11 mouse cellular contexts compared by ENCODE assay signal in the genomic region with DNA sequence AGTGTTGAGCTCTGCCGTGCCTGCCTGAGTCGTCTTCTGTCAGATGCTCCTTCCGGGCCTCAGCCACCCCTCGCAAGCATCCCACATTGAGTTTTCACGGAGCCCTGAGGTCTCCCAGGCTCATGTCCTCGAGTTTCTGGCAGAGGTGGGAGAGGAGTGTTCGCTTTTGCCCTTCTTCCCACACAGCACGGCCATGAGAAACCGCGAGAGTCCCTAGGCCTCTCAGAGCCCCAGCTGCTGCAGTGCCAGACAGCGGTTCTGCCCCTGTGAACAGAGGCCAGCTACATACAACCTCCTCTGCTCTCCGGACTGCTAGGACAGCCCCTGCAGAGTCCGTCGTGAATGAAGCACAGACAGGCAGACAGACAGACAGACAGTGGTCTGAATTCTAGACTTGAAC. TPM values are rescaled to one million over a fixed set of nuclear protein-coding genes. Genes with fewer than 3 reads are reported as not detected.
DNase-seq lines count a peak whose midpoint lies in the region; ATAC-seq lines count a peak whose summit lies in the region.
"Had no signal": no experiment of that assay in that cellular context is flagged by ENCODE, and none has a peak within 500 bp of the region (broad histone marks: within the 10 kb centered on the region; RNA-seq: fewer than 3 reads in every experiment).

No protein-coding gene starts in this region.

- no peak overlapping the region for H3K4me3 ChIP-seq in midbrain, embryonic 13.5 days (replicated peaks)
- H3K4me3 ChIP-seq in midbrain, embryonic 16.5 days (ENCODE audit: low read depth, low read length): no peak overlapping the region
- no peak overlapping the region for H3K4me3 ChIP-seq in hindbrain, embryonic 14.5 days (replicated peaks; ENCODE audit: low read length)
- no peak overlapping the region for H3K4me3 ChIP-seq in liver, embryonic 11.5 days (ENCODE audit: low read depth, low read length)
- H3K4me3 ChIP-seq: liver, embryonic 12.5 days had no signal

- 45% methylated on average over 14 of the region's 14 CpGs for WGBS in midbrain, embryonic 13.5 days
- WGBS in midbrain, embryonic 16.5 days: 38% methylated on average over 14 of the region's 14 CpGs
- WGBS in hindbrain, embryonic 14.5 days: 34% methylated on average over 14 of the region's 14 CpGs
- 55% methylated on average over 14 of the region's 14 CpGs for WGBS in liver, embryonic 11.5 days

- no peak overlapping the region for H3K9ac ChIP-seq in midbrain, embryonic 13.5 days (replicated peaks)
- H3K9ac ChIP-seq in midbrain, embryonic 16.5 days (ENCODE audit: low read depth, low read length): no peak overlapping the region; the same call in 1 of the 2 replicates
- H3K9ac ChIP-seq in hindbrain, embryonic 14.5 days: no peak overlapping the region
- no peak overlapping the region for H3K9ac ChIP-seq in liver, embryonic 11.5 days (ENCODE audit: low read depth, low read length)
- H3K9ac ChIP-seq: liver, embryonic 12.5 days had no signal

- H3K27me3 ChIP-seq in midbrain, embryonic 13.5 days: no peaks in the 10 kb centered on the region
- no peaks in the 10 kb centered on the region for H3K27me3 ChIP-seq in midbrain, embryonic 16.5 days (ENCODE audit: control insufficient read depth, insufficient read depth, low read depth, low read length)
- no peaks in the 10 kb centered on the region for H3K27me3 ChIP-seq in hindbrain, embryonic 14.5 days (ENCODE audit: control insufficient read depth, insufficient read depth, low read length)
- H3K27me3 ChIP-seq in liver, embryonic 11.5 days (replicated peaks; ENCODE audit: control insufficient read depth, insufficient read depth, low read length): no peaks in the 10 kb centered on the region

- peak; percentile 92 for DNase-seq in heart, adult 11 months
- DNase-seq in heart, postnatal 4 days: no peak
- DNase-seq in hindbrain, embryonic 14.5 days (ENCODE audit: low spot score): no peak
- DNase-seq in skeletal muscle tissue, adult 2 months (ENCODE audit: low read depth, low spot score): peak; percentile 63
- no peak for DNase-seq in thymus, postnatal 14 days
- DNase-seq in liver, embryonic 11.5 days (ENCODE audit: low spot score): no peak
- DNase-seq: cerebellum, postnatal 25 days had no signal

- peak overlapping the region; percentile 79 for H3K27ac ChIP-seq in midbrain, embryonic 13.5 days
- no peak overlapping the region for H3K27ac ChIP-seq in midbrain, embryonic 16.5 days (ENCODE audit: low read length)
- peak overlapping the region; percentile 72 for H3K27ac ChIP-seq in hindbrain, embryonic 14.5 days
- H3K27ac ChIP-seq in liver, embryonic 11.5 days (ENCODE audit: low read depth, low read length): no peak overlapping the region
- H3K27ac ChIP-seq: liver, embryonic 12.5 days had no signal

- no peaks in the 10 kb centered on the region for H3K36me3 ChIP-seq in midbrain, embryonic 13.5 days
- no peaks in the 10 kb centered on the region for H3K36me3 ChIP-seq in midbrain, embryonic 16.5 days (ENCODE audit: control insufficient read depth, insufficient read depth, low read length)
- H3K36me3 ChIP-seq in hindbrain, embryonic 14.5 days (replicated peaks; ENCODE audit: control insufficient read depth, insufficient read depth): no peaks in the 10 kb centered on the region
- H3K36me3 ChIP-seq in liver, embryonic 11.5 days (ENCODE audit: control insufficient read depth, insufficient read depth, low read length): no peaks in the 10 kb centered on the region
- H3K36me3 ChIP-seq: liver, embryonic 12.5 days had no signal

- no peak for ATAC-seq in midbrain, embryonic 13.5 days
- no peak for ATAC-seq in midbrain, embryonic 16.5 days
- ATAC-seq in hindbrain, embryonic 14.5 days (ENCODE audit: low FRiP score): no peak
- no peak for ATAC-seq in liver, embryonic 11.5 days (replicated peaks; ENCODE audit: low FRiP score)
- ATAC-seq: liver, embryonic 12.5 days had no signal

- H3K4me1 ChIP-seq in midbrain, embryonic 13.5 days (replicated peaks): peaks cover 47% of the 10 kb centered on the region
- peaks cover 16% of the 10 kb centered on the region for H3K4me1 ChIP-seq in midbrain, embryonic 16.5 days (ENCODE audit: control insufficient read depth, insufficient read depth, low read length)
- H3K4me1 ChIP-seq in hindbrain, embryonic 14.5 days (replicated peaks; ENCODE audit: control insufficient read depth, insufficient read depth, low read length): peaks cover 31% of the 10 kb centered on the region
- H3K4me1 ChIP-seq in liver, embryonic 11.5 days (replicated peaks; ENCODE audit: control insufficient read depth, insufficient read depth, low read length): no peaks in the 10 kb centered on the region
- H3K4me1 ChIP-seq: liver, embryonic 12.5 days had no signal

- no peaks in the 10 kb centered on the region for H3K9me3 ChIP-seq in midbrain, embryonic 13.5 days
- no peaks in the 10 kb centered on the region for H3K9me3 ChIP-seq in midbrain, embryonic 16.5 days (replicated peaks; ENCODE audit: control insufficient read depth, low read length, poor library complexity, severe bottlenecking)
- H3K9me3 ChIP-seq in hindbrain, embryonic 14.5 days (ENCODE audit: control insufficient read depth, low read length): no peaks in the 10 kb centered on the region
- no peaks in the 10 kb centered on the region for H3K9me3 ChIP-seq in liver, embryonic 11.5 days (ENCODE audit: control insufficient read depth, low read length)
- H3K9me3 ChIP-seq: liver, embryonic 12.5 days had no signal

- no peak overlapping the region for H3K4me2 ChIP-seq in midbrain, embryonic 13.5 days (replicated peaks)
- no peak overlapping the region for H3K4me2 ChIP-seq in midbrain, embryonic 16.5 days (ENCODE audit: low read length)
- H3K4me2 ChIP-seq in hindbrain, embryonic 14.5 days (replicated peaks): no peak overlapping the region
- no peak overlapping the region for H3K4me2 ChIP-seq in liver, embryonic 11.5 days
- H3K4me2 ChIP-seq: liver, embryonic 12.5 days had no signal

RNA-seq across cellular contexts. Expression of a gene that starts 12.8 kb away (rescaled TPM):
- not detected for total RNA-seq in heart, postnatal 4 days (2021)
- 2.0 and 2.1 TPM in 2 replicates for polyA plus RNA-seq in midbrain, embryonic 13.5 days (2015; fragmentation: Nextera tagmentation; extraction: Ambion mirVana)
- polyA plus RNA-seq in midbrain, embryonic 16.5 days (2015; fragmentation: Nextera tagmentation; extraction: Ambion mirVana): 6.1 and 8.3 TPM in 2 replicates
- polyA plus RNA-seq in hindbrain, embryonic 14.5 days (2014; fragmentation: Nextera tagmentation; extraction: Ambion mirVana): 3.6 and 3.9 TPM in 2 replicates
- polyA plus RNA-seq in liver, embryonic 11.5 days (2014; fragmentation: Nextera tagmentation; extraction: Ambion mirVana): 0.07 TPM in 1 of 2 replicates, not detected in the other
- total RNA-seq: megakaryocyte, adult 5-6 weeks had no signal

RNA-seq across cellular contexts. Expression of a gene that starts 18.6 kb away (rescaled TPM):
- total RNA-seq in heart, postnatal 4 days (2021): 1 to 10 TPM; 7.1 to 8.1 TPM
- 9.9 and 11.0 TPM in 2 replicates for polyA plus RNA-seq in midbrain, embryonic 13.5 days (2015; fragmentation: Nextera tagmentation; extraction: Ambion mirVana)
- 11.8 and 12.6 TPM in 2 replicates for polyA plus RNA-seq in midbrain, embryonic 16.5 days (2015; fragmentation: Nextera tagmentation; extraction: Ambion mirVana)
- 11.1 and 11.3 TPM in 2 replicates for polyA plus RNA-seq in hindbrain, embryonic 14.5 days (2014; fragmentation: Nextera tagmentation; extraction: Ambion mirVana)
- polyA plus RNA-seq in liver, embryonic 11.5 days (2014; fragmentation: Nextera tagmentation; extraction: Ambion mirVana): 0.88 and 1.5 TPM in 2 replicates

RNA-seq across cellular contexts. Expression of a gene that starts 21.6 kb away (rescaled TPM):
- 10 to 100 TPM; 41.6 to 41.8 TPM for total RNA-seq in heart, postnatal 4 days (2021)
- 148 and 152 TPM in 2 replicates for polyA plus RNA-seq in midbrain, embryonic 13.5 days (2015; fragmentation: Nextera tagmentation; extraction: Ambion mirVana)
- 115 and 125 TPM in 2 replicates for polyA plus RNA-seq in midbrain, embryonic 16.5 days (2015; fragmentation: Nextera tagmentation; extraction: Ambion mirVana)
- polyA plus RNA-seq in hindbrain, embryonic 14.5 days (2014; fragmentation: Nextera tagmentation; extraction: Ambion mirVana): 132 and 142 TPM in 2 replicates
- polyA plus RNA-seq in liver, embryonic 11.5 days (2014; fragmentation: Nextera tagmentation; extraction: Ambion mirVana): 146 and 170 TPM in 2 replicates

RNA-seq across cellular contexts. Expression of a gene that starts 33.5 kb away (rescaled TPM):
- 1 to 10 TPM; 4.9 to 5.4 TPM for total RNA-seq in heart, postnatal 4 days (2021)
- 4.3 and 5.6 TPM in 2 replicates for polyA plus RNA-seq in midbrain, embryonic 13.5 days (2015; fragmentation: Nextera tagmentation; extraction: Ambion mirVana)
- polyA plus RNA-seq in midbrain, embryonic 16.5 days (2015; fragmentation: Nextera tagmentation; extraction: Ambion mirVana): 4.6 and 4.8 TPM in 2 replicates
- 2.4 and 2.7 TPM in 2 replicates for polyA plus RNA-seq in hindbrain, embryonic 14.5 days (2014; fragmentation: Nextera tagmentation; extraction: Ambion mirVana)
- polyA plus RNA-seq in liver, embryonic 11.5 days (2014; fragmentation: Nextera tagmentation; extraction: Ambion mirVana): 2.3 and 2.8 TPM in 2 replicates

RNA-seq across cellular contexts. Expression of a gene that starts 43.2 kb away (rescaled TPM):
- total RNA-seq in heart, postnatal 4 days (2021): 1 to 10 TPM; 6.9 to 7.7 TPM
- polyA plus RNA-seq in midbrain, embryonic 13.5 days (2015; fragmentation: Nextera tagmentation; extraction: Ambion mirVana): 27.8 and 28.8 TPM in 2 replicates
- polyA plus RNA-seq in midbrain, embryonic 16.5 days (2015; fragmentation: Nextera tagmentation; extraction: Ambion mirVana): 23.0 and 23.8 TPM in 2 replicates
- 20.0 and 21.1 TPM in 2 replicates for polyA plus RNA-seq in hindbrain, embryonic 14.5 days (2014; fragmentation: Nextera tagmentation; extraction: Ambion mirVana)
- polyA plus RNA-seq in liver, embryonic 11.5 days (2014; fragmentation: Nextera tagmentation; extraction: Ambion mirVana): 8.7 and 8.9 TPM in 2 replicates

Comparison
In these comparisons a context has a peak if more than half of its experiments do, and no peak if none do; other contexts are left out.
1. DNase-seq: peak in heart, adult 11 months (single experiment) and skeletal muscle tissue, adult 2 months (single experiment); none in heart, postnatal 4 days (single experiment), hindbrain, embryonic 14.5 days (single experiment), thymus, postnatal 14 days (single experiment) and liver, embryonic 11.5 days (single experiment).
2. H3K27ac ChIP-seq: peak in midbrain, embryonic 13.5 days (single experiment) and hindbrain, embryonic 14.5 days (single experiment); none in midbrain, embryonic 16.5 days (single experiment) and liver, embryonic 11.5 days (single experiment).